13 mouse cellular contexts compared by ENCODE assay signal in the genomic region with DNA sequence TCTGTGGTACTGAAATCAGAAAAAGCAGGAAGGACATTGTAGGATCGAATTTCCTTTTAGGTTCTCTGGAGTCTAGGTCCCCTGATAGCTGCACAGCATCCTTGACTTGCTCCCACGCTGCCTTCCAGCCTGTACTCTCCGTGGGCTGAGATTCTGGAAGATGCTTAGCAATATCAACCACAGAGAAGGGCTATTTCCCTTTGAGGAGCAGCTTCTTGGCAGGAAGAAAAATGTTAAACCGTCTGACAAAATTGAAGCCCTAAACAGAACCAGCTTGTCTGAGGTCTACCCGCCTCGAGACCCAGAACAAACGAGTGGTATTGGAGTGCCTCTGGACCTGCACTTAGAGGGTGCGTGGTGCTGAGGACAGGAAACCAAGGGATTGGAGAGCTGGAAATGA. TPM values are rescaled to one million over a fixed set of nuclear protein-coding genes. Genes with fewer than 3 reads are reported as not detected.
DNase-seq lines count a peak whose midpoint lies in the region; ATAC-seq and TF ChIP-seq lines count a peak whose summit lies in the region.
"Had no signal": no experiment of that assay in that cellular context is flagged by ENCODE, and none has a peak within 500 bp of the region (broad histone marks: within the 10 kb centered on the region; RNA-seq: fewer than 3 reads in every experiment).

No protein-coding gene starts in this region.

- H3K9me3 ChIP-seq in lung, postnatal 0 days (ENCODE audit: low read length) = no peaks in the 10 kb centered on the region
- H3K9me3 ChIP-seq in neural tube, embryonic 15.5 days (replicated peaks) = no peaks in the 10 kb centered on the region

- peaks cover 25% of the 10 kb centered on the region; the same call in 1 of the 2 replicates for H3K4me1 ChIP-seq in lung, postnatal 0 days (ENCODE audit: insufficient read depth, low read depth, low read length)
- H3K4me1 ChIP-seq in lung, adult 2 months (ENCODE audit: control insufficient read depth, insufficient read depth, low read length) = peaks cover 10% of the 10 kb centered on the region
- no peaks in the 10 kb centered on the region for H3K4me1 ChIP-seq in neural tube, embryonic 15.5 days

- no peak for TF ChIP-seq CTCF in lung, postnatal 0 days (IDR thresholded peaks at IDR 0.05)
- no peak for TF ChIP-seq CTCF in lung, adult 2 months (IDR thresholded peaks at IDR 0.05; ENCODE audit: insufficient read depth, low read length)

- ATAC-seq in lung, postnatal 0 days = no peak
- no peak for ATAC-seq in neural tube, embryonic 15.5 days (ENCODE audit: low FRiP score)

- H3K27ac ChIP-seq in lung, postnatal 0 days (ENCODE audit: low read length) = 0 out of 2 replicates have a peak overlapping the region, but pooled peaks have one; percentile 32
- H3K27ac ChIP-seq in neural tube, embryonic 15.5 days (replicated peaks) = no peak overlapping the region

- intact Hi-C loops in left cerebral cortex, postnatal 36 days (cut with DNase I) = no loop called here

- H3K36me3 ChIP-seq in lung, postnatal 0 days (ENCODE audit: insufficient read depth, low read length) = no peaks in the 10 kb centered on the region
- no peaks in the 10 kb centered on the region for H3K36me3 ChIP-seq in neural tube, embryonic 15.5 days

- H3K27me3 ChIP-seq in lung, postnatal 0 days (replicated peaks; ENCODE audit: insufficient read depth, low read length) = no peaks in the 10 kb centered on the region
- H3K27me3 ChIP-seq in neural tube, embryonic 15.5 days (replicated peaks) = no peaks in the 10 kb centered on the region

- H3K4me3 ChIP-seq in lung, postnatal 0 days (ENCODE audit: low read depth, low read length) = no peak overlapping the region
- H3K4me3 ChIP-seq in lung, adult 2 months (replicated peaks; ENCODE audit: extremely low read depth, low read depth, low read length) = no peak overlapping the region
- no peak overlapping the region for H3K4me3 ChIP-seq in neural tube, embryonic 15.5 days (replicated peaks)

- TF ChIP-seq EP300 in lung, postnatal 0 days (IDR thresholded peaks at IDR 0.05) = no peak

- peak; percentile 38 to 76 for DNase-seq in frontal cortex, adult 2 months (ENCODE audit: extremely low spot score in 1 of 2, low spot score in 1 of 2)
- no peak for DNase-seq in frontal cortex, postnatal 10 days (ENCODE audit: low spot score in 2 of 2)
- no peak for DNase-seq in lung, postnatal 0 days (ENCODE audit: low spot score)
- DNase-seq in lung, adult 2 months = no peak
- peak; percentile 38 to 49 for DNase-seq in left cerebral cortex, postnatal 36 days (ENCODE audit: low spot score in 2 of 2)
- peak; percentile 63 for DNase-seq in telencephalon, adult 2 months (ENCODE audit: low read depth, low spot score)
- DNase-seq in thymus, postnatal 10 days (ENCODE audit: low spot score in 2 of 2) = no peak
- DNase-seq: adrenal gland, postnatal 25 days; cerebellum, adult 2 months; gastrocnemius, postnatal 14 days; kidney, postnatal 36 days had no signal

- 43% methylated on average over 8 of the region's 8 CpGs for WGBS in lung, postnatal 0 days
- 49% methylated on average over 8 of the region's 8 CpGs for WGBS in lung, adult 2 months
- 89% methylated on average over 8 of the region's 8 CpGs for WGBS in neural tube, embryonic 15.5 days

- no peak for TF ChIP-seq POLR2A in lung, adult 2 months (IDR thresholded peaks at IDR 0.05; ENCODE audit: borderline replicate concordance, extremely low read depth, low read depth, low read length)

- H3K4me2 ChIP-seq in lung, postnatal 0 days (replicated peaks; ENCODE audit: low read depth, low read length) = no peak overlapping the region
- H3K4me2 ChIP-seq in neural tube, embryonic 15.5 days = no peak overlapping the region

- no peak overlapping the region for H3K9ac ChIP-seq in lung, postnatal 0 days (replicated peaks; ENCODE audit: low read depth)
- H3K9ac ChIP-seq in neural tube, embryonic 15.5 days (replicated peaks) = no peak overlapping the region

RNA-seq across cellular contexts. Expression of a gene that starts 9.2 kb away (rescaled TPM):
- polyA plus RNA-seq in frontal cortex, adult 2 months (2012; rRNA removed) = 18.1 and 22.4 TPM in 2 replicates
- 242 and 272 TPM in 2 replicates for polyA plus RNA-seq in lung, postnatal 0 days (2015; fragmentation: Nextera tagmentation; extraction: Ambion mirVana)
- polyA plus RNA-seq in lung, adult 2 months (2012; rRNA removed) = 173 and 175 TPM in 2 replicates
- 10 to 100 TPM in 1 of 2 experiments, 1 to 10 TPM in 1; 7.4 to 10.1 TPM for total RNA-seq in left cerebral cortex, postnatal 36 days (2021)
- polyA plus RNA-seq in neural tube, embryonic 15.5 days (2015; fragmentation: Nextera tagmentation; extraction: Ambion mirVana) = 28.5 and 54.7 TPM in 2 replicates
- total RNA-seq: neutrophil, adult 5-6 weeks had no signal

RNA-seq across cellular contexts. Expression of a gene that starts 57.2 kb away (rescaled TPM):
- polyA plus RNA-seq in frontal cortex, adult 2 months (2012; rRNA removed) = 0.02 TPM in 1 of 2 replicates, not detected in the other
- polyA plus RNA-seq in lung, postnatal 0 days (2015; fragmentation: Nextera tagmentation; extraction: Ambion mirVana) = 0.07 and 0.14 TPM in 2 replicates
- 0.03 and 0.24 TPM in 2 replicates for polyA plus RNA-seq in lung, adult 2 months (2012; rRNA removed)
- total RNA-seq in left cerebral cortex, postnatal 36 days (2021) = not detected
- 0.18 and 0.46 TPM in 2 replicates for polyA plus RNA-seq in neural tube, embryonic 15.5 days (2015; fragmentation: Nextera tagmentation; extraction: Ambion mirVana)
- total RNA-seq: adrenal gland, postnatal 25 days; gastrocnemius, postnatal 14 days; neutrophil, adult 5-6 weeks had no signal
- polyA plus RNA-seq: cerebellum, adult 2 months had no signal

Comparison
In these comparisons a context has a peak if more than half of its experiments do, and no peak if none do; other contexts are left out.
1. DNase-seq: peak in frontal cortex, adult 2 months (2 of 2), left cerebral cortex, postnatal 36 days (2 of 2) and telencephalon, adult 2 months (single experiment); none in frontal cortex, postnatal 10 days (0 of 2), lung, postnatal 0 days (single experiment), lung, adult 2 months (single experiment) and thymus, postnatal 10 days (0 of 2).